Mouse (Mus musculus): ENCODE measurements around the gene Afg3l1.
"Not testable (repeated sequence)": the region's sequence is repeated elsewhere in the genome, so short reads cannot be mapped to it uniquely, and the experiment has no call there.

Afg3l1 gene

GRCm38 (mm10) chr8:123477737-123478258 is at the start of gene Afg3l1:
Gene Afg3l1 (plus strand): TSS chr8:123477903.
- DNase-seq: peak; percentile 94

GRCm38 (mm10) chr8:123428343-123428893 is 49.3 kb upstream of the Afg3l1 start:
- no peak for DNase-seq

GRCm38 (mm10) chr8:123428939-123429721 is 48.6 kb upstream of the Afg3l1 start:
- DNase-seq: no peak

DNA sequence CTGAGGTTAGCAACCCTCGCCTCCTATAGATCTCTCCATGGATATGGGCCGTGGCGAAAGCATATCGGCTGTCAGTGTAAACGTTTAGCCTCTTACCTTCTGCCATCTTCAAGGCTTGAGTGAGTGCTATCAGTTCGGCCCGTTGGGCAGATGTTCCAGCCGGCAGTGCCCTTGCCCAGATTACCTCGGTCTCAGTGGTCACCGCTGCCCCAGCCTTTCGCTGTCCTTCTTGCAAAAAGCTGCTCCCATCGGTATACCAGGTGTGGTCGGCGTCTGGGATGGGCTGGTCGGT is 48.0 kb upstream of the Afg3l1 start:
- DNase-seq: not testable (repeated sequence)

GRCm38 (mm10) chr8:123430936-123431335 is 46.8 kb upstream of the Afg3l1 start:
- not testable (repeated sequence) for DNase-seq

GRCm38 (mm10) chr8:123431616-123432365 is 45.9 kb upstream of the Afg3l1 start:
- DNase-seq: no peak

DNA sequence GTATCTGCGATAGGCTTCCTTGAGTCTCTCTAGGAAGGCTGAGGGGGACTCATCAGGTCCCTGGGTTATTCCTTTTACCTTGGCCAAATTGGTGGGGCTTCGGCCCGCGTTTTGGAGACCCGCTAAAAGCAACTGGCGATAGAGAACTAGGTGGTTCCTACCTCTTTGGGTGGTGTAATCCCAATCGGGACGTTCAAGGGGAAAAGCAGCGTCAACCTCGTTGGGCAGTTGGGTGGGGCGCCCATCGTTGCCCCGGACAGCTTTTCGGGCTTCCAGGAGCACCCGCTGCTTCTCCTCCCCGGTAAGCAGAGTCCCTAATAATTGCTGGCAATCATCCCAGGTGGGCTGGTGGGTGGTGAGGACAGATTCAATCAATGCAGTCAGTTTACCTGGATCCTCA is 45.3 kb upstream of the Afg3l1 start:
- DNase-seq: no peak

DNA sequence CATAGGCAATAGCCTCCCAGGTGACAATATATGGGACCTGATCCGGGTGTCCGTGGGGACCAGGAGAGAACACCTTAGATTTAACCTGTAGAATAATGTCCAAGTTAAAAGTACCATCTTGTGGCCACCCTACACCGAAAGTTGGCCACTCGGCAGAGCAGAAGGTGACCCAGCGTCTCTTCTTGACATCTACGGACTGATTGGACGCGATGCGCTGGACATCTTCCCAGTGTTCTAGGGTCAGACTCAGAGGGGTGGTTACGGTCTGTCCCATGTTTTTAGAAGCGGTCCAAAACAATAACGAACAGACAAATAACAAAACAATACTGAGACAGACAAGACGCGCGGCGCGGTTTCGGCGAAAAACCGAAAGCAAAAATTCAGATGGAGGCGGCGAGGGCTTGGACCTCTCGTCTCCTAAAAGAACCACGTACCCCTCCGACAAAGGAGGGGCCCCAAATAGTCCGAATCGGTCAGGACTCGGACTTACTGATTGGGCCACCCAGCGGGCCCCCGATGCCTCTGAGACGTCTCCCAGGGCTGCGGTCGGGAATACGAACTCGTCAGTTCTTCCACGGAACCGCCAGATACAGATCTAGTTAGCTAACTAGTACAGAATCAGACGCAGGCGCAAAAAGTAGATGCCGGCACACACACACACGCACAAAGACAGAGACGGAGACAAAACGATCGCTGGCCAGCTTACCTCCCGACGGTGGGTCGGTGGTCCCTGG is 44.3 kb upstream of the Afg3l1 start:
- DNase-seq: not testable (repeated sequence)

- DNase-seq: no peak
Observed at GRCm38 (mm10) chr8:123441788-123442187, 35.9 kb upstream of the Afg3l1 start.

DNA sequence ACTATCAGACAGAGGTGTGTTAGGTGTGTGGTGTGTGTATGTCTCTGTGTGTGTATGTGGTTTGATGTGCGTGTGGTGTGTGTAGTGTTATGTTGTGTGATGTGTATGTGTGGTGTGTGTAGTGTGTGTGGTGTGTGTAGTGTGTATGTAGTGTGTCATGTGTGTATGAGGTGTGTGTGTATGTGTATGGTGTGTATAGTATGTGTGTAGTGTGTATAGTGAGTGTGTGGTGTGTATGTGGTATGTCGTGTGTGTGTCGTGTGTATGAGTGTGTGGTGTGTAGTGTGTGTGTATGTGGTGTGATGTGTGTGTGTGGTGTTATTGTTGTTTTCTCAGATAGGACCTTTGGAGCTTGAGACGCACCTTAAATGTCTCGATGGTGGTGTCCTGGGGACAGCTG is 35.4 kb upstream of the Afg3l1 start:
- no peak for DNase-seq

- peak; percentile 94 for DNase-seq
Observed at GRCm38 (mm10) chr8:123442871-123443575, 34.7 kb upstream of the Afg3l1 start.

GRCm38 (mm10) chr8:123443576-123443921 is 34.2 kb upstream of the Afg3l1 start:
- no peak for DNase-seq

DNA sequence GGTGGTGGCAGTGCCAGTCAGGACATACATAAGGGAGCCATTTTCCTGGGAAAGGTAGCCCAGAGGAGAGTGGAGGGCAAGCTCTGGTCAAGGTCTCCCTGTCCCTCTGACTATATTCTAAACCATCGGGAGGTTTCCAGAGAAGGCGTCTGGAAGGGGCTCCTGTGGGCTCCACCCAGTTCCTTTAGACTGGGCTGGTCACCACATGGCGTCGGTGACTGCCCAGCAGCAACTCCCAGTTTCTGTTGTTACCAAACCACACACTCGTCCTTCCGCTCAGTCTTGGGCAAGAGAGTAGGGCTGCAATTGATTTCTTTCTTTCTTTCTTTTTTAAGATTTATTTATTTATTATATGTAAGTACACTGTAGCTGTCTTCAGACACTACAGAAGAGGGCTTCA is 33.6 kb upstream of the Afg3l1 start:
- DNase-seq: no peak

GRCm38 (mm10) chr8:123445981-123446380 is 31.7 kb upstream of the Afg3l1 start:
- DNase-seq: no peak

GRCm38 (mm10) chr8:123446799-123447198 is 30.9 kb upstream of the Afg3l1 start:
- no peak for DNase-seq

- DNase-seq: no peak
Observed at GRCm38 (mm10) chr8:123450783-123451182, 26.9 kb upstream of the Afg3l1 start.

DNA sequence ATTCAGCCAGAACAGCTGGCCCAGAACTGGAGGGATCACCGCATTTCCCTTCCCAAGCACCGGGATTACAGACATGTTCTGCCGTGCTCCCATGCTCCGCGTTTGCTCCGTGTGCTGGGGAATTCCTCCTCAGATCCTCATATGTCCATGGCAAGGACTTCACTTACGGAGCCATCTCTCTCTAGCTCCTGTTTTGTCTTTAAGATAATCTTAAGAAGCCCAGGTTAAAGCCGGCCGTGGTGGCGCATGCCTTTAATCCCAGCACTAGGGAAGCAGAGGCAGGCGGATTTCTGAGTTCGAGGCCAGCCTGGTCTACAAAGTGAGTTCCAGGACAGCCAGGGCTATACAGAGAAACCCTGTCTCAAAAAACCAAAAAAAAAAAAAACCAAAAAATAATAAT is 26.0 kb upstream of the Afg3l1 start:
- DNase-seq: not testable (repeated sequence)

GRCm38 (mm10) chr8:123452149-123452548 is 25.6 kb upstream of the Afg3l1 start:
- DNase-seq: no peak

- DNase-seq: no peak
Observed at GRCm38 (mm10) chr8:123453291-123453690, 24.4 kb upstream of the Afg3l1 start.

DNA sequence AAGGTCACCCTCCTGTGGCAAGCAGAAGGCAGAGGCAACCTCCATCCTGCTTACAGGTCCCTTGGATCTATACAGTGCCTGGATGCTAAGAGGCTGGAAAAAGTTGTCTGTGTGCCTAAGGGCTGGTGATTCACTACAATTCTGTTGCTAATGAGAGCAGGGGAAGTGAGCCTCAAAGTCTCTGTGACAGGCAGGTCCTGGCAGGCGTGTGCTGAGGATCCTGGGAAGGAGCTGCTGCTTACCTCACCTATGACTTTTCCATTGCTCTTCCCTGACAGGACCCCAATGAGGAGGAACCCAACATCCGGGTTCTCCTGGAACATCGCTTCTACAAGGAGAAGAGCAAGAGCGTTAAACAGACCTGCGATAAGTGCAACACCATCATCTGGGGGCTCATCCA is 23.8 kb upstream of the Afg3l1 start:
- DNase-seq: no peak

- DNase-seq: no peak
Observed at GRCm38 (mm10) chr8:123454559-123454958, 23.1 kb upstream of the Afg3l1 start.

DNA sequence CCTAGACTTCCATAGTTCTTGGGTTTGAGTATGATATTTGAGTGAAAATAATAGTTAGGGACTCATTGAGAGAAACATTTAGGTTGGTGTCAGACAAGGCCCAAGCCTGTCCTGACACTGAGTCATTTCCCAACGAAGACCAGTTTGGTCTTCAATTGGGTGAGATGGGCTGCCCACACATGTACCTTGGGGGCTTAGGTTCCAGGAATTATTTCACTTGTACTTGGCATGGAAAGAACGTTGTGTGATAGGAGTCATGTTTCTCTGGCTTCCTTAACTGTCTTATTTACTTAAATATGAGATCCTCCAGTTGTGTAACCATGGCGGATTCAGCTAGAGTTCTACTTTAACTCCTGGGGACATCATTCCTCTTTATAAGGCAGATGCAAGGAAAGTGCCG is 14.1 kb upstream of the Afg3l1 start:
- DNase-seq: no peak

DNA sequence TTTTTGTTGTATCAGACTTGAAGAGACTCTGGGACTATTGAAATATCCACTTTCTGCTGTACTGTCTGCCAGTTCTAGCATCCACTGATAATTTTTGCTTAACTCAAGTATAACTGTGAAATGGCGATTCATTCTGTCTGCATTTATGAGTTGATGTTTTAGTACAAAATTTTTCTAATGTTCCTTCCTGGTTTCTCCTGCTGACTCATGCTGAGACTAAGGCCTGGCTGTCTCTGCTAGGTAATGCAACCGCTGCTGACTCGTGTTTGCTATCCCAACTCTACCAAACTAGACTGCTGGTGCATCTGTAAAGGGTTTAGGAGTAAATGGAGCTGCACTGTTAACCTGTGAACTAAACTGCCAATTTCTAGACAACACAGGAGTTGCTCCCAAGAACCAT is 10.2 kb upstream of the Afg3l1 start:
- no peak for DNase-seq

All from thymus, postnatal 25 days (tissue).